Mouse (Mus musculus) inflammation-experienced regulatory T-cells, adult 16 weeks (primary cell): ENCODE data around the gene Aldoart2. TPM values are rescaled to one million over a fixed set of nuclear protein-coding genes. Genes with fewer than 3 reads are reported as not detected.

Experiments used
- polyA plus RNA-seq: library from polyadenylated mRNA; unstranded; fragments of 100-300 nt; shearing (Covaris generic); gene quantifications from one replicate; pipeline ENCODE4 v1.2.1, GENCODE M21; 2017

Gene Aldoart2
- not detected for polyA plus RNA-seq

DNA sequence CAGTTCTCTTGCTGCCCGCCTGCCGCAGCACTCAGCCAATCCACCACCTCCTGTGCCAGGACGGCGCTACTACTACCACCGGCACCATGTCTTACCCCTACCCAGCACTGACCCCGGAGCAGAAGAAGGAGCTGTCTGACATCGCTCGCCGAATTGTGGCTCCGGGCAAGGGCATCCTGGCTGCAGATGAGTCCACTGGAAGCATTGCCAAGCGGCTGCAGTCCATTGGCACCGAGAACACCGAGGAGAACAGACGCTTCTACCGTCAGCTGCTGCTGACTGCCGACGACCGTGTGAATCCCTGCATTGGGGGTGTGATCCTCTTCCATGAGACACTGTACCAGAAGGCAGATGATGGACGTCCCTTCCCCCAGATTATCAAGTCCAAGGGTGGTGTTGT is at the start of gene Aldoart2:
Gene Aldoart2 (plus strand): TSS at position 34 of the 400 bp plus-strand sequence.

DNA sequence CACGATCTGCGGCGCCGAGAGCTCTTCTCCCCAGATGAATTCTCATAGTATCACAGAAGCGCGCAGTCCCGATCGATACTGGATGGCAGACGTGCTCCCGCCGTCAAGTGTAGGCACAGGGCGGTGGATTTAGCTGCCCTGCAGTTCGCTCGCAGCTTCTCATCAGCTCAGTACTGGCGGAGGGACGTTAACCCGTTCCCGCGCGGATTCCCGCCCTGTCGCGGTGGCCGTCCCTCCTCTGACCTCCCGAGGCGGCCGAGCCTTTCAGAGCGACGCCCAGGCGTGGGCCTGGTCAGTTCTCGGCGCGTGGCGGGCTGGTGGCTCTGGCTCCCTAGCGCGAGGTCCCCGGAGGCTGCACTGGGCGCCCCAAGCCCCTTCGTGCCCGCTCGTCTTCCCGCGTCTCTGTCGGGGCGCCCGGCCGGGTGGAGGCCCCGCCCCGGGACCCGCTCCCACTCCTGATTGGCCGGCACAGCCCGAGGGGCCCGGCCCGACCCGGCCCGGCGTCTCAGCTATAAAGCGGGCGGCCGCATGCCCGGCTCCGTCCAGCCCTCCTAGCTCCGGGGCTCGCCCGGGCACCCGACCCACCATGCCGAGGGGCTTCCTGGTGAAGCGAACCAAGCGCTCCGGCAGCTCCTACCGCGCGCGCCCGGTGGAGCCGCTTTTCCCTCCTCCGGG is 34.0 kb downstream of the Aldoart2 start, which contains the start of gene Insm2:
Gene Insm2 (plus strand): TSS at position 541 of the 675 bp plus-strand sequence.

Other genes starting within 250 kb of the Aldoart2 start
- 296 TPM for gene Psma6, start 181.0 kb upstream of the Aldoart2 start, polyA plus RNA-seq
- gene Nfkbia, start 72.6 kb upstream of the Aldoart2 start, polyA plus RNA-seq: 895 TPM
- not detected for gene Insm2, start 34.2 kb downstream of the Aldoart2 start, polyA plus RNA-seq